Mouse (Mus musculus): ENCODE results near the gene 4933424G06Rik.

DNA sequence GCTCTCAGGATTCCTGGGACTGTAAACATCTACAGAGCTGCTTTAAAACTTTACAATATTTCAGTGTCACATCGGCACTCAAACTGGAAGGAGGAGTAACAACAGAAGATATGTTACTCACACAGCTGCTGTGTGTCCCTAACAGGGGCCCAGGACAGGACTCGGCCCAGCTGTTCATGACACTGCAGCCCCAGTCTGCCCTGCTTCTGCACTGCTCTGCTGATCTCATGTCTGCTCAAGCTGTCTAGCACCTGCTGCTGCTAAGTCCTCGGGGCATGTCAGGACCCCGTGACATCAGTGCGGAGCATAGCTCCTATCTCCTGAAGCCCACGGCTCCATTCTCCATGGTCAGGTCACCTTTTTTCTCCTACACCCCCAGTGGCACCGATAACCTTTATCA, 86.8 kb downstream of the 4933424G06Rik start:
- no peak for TF ChIP-seq CTCF (IDR thresholded peaks at IDR 0.05; ENCODE audit: borderline replicate concordance, insufficient read depth, low read depth, low read length)
- TF ChIP-seq POLR2A (IDR thresholded peaks at IDR 0.05; ENCODE audit: borderline replicate concordance, insufficient read depth, low read length): no peak
